7 mouse cellular contexts compared by ENCODE assay signal in genomic region chr11:68579462-68579881, GRCm38 (mm10). TPM values are rescaled to one million over a fixed set of nuclear protein-coding genes. Genes with fewer than 3 reads are reported as not detected.
DNase-seq lines count a peak whose midpoint lies in the region; ATAC-seq lines count a peak whose summit lies in the region.

No protein-coding gene starts in this region.

- WGBS in embryonic facial prominence, embryonic 10.5 days: 24% methylated on average over 9 of the region's 9 CpGs
- 22% methylated on average over 9 of the region's 9 CpGs for whole genome bisulfite sequencing in hindbrain, embryonic 15.5 days
- 35% methylated on average over 9 of the region's 9 CpGs for WGBS in midbrain, embryonic 11.5 days

- peak overlapping the region; percentile 26 for H3K4me2 ChIP-seq in hindbrain, embryonic 15.5 days
- H3K4me2 ChIP-seq in midbrain, embryonic 11.5 days: no peak overlapping the region

- H3K9ac ChIP-seq in hindbrain, embryonic 15.5 days: no peak overlapping the region
- H3K9ac ChIP-seq in midbrain, embryonic 11.5 days (ENCODE audit: low read length): peak overlapping the region; percentile 6; the same call in 1 of the 2 replicates

- peak overlapping the region; percentile 59 for H3K27ac ChIP-seq in embryonic facial prominence, embryonic 10.5 days (replicated peaks)
- H3K27ac ChIP-seq in hindbrain, embryonic 15.5 days (replicated peaks): peak overlapping the region; percentile 74
- no peak overlapping the region for H3K27ac ChIP-seq in midbrain, embryonic 11.5 days (ENCODE audit: low read depth, low read length)

- no peak overlapping the region for H3K4me3 ChIP-seq in embryonic facial prominence, embryonic 10.5 days
- H3K4me3 ChIP-seq in hindbrain, embryonic 15.5 days: no peak overlapping the region
- H3K4me3 ChIP-seq in midbrain, embryonic 11.5 days (ENCODE audit: low read depth, low read length): no peak overlapping the region

- H3K27me3 ChIP-seq in embryonic facial prominence, embryonic 10.5 days (replicated peaks; ENCODE audit: low read depth, poor library complexity, severe bottlenecking): no peaks in the 10 kb centered on the region
- H3K27me3 ChIP-seq in hindbrain, embryonic 15.5 days: no peaks in the 10 kb centered on the region
- no peaks in the 10 kb centered on the region for H3K27me3 ChIP-seq in midbrain, embryonic 11.5 days (ENCODE audit: control insufficient read depth, insufficient read depth, low read length)

- DNase-seq in urinary bladder, postnatal 14 days (ENCODE audit: low spot score): peak; percentile 31
- DNase-seq in urinary bladder, postnatal 36 days (ENCODE audit: low spot score in 2 of 2): no peak
- DNase-seq in embryonic facial prominence, embryonic 10.5 days (ENCODE audit: low spot score): peak; percentile 58
- DNase-seq in midbrain, embryonic 11.5 days (ENCODE audit: low spot score, missing footprints): peak; percentile 87
- no peak for DNase-seq in thymus, postnatal 10 days (ENCODE audit: low spot score in 2 of 2)
- no peak for DNase-seq in adrenal gland, adult 2 months

- H3K36me3 ChIP-seq in embryonic facial prominence, embryonic 10.5 days (replicated peaks): no peaks in the 10 kb centered on the region
- H3K36me3 ChIP-seq in hindbrain, embryonic 15.5 days: no peaks in the 10 kb centered on the region
- H3K36me3 ChIP-seq in midbrain, embryonic 11.5 days (ENCODE audit: control insufficient read depth, insufficient read depth, low read length): no peaks in the 10 kb centered on the region

- H3K9me3 ChIP-seq in embryonic facial prominence, embryonic 10.5 days: no peaks in the 10 kb centered on the region
- H3K9me3 ChIP-seq in hindbrain, embryonic 15.5 days: no peaks in the 10 kb centered on the region
- no peaks in the 10 kb centered on the region for H3K9me3 ChIP-seq in midbrain, embryonic 11.5 days (ENCODE audit: control insufficient read depth, low read length)

- peaks cover 20% of the 10 kb centered on the region for H3K4me1 ChIP-seq in embryonic facial prominence, embryonic 10.5 days
- H3K4me1 ChIP-seq in hindbrain, embryonic 15.5 days (replicated peaks): peaks cover 27% of the 10 kb centered on the region
- peaks cover 9% of the 10 kb centered on the region for H3K4me1 ChIP-seq in midbrain, embryonic 11.5 days (ENCODE audit: control insufficient read depth, insufficient read depth, low read length)

- ATAC-seq in hindbrain, embryonic 15.5 days (ENCODE audit: low FRiP score, low read depth): peak; percentile 80
- no peak for ATAC-seq in midbrain, embryonic 11.5 days (ENCODE audit: low FRiP score)

RNA-seq across cellular contexts. Expression of gene Ccdc42, which starts 7.3 kb away (rescaled TPM):
- polyA plus RNA-seq in embryonic facial prominence, embryonic 10.5 days (2016; fragmentation: Nextera tagmentation; extraction: Ambion mirVana): 0.55 and 0.68 TPM in 2 replicates
- 0.17 and 0.25 TPM in 2 replicates for polyA plus RNA-seq in hindbrain, embryonic 15.5 days (2015; fragmentation: Nextera tagmentation; extraction: Ambion mirVana)
- 0.92 and 1.5 TPM in 2 replicates for polyA plus RNA-seq in midbrain, embryonic 11.5 days (2014; fragmentation: Nextera tagmentation; extraction: Ambion mirVana)
- not detected for total RNA-seq in adrenal gland, adult 2 months (2021)
- polyA plus RNA-seq in adrenal gland, adult 2 months (2012; rRNA removed): not detected in 2 replicates

RNA-seq across cellular contexts. Expression of gene Mfsd6l, which starts 23.5 kb away (rescaled TPM):
- 0.39 and 0.50 TPM in 2 replicates for polyA plus RNA-seq in embryonic facial prominence, embryonic 10.5 days (2016; fragmentation: Nextera tagmentation; extraction: Ambion mirVana)
- polyA plus RNA-seq in hindbrain, embryonic 15.5 days (2015; fragmentation: Nextera tagmentation; extraction: Ambion mirVana): not detected in 2 replicates
- not detected in 2 replicates for polyA plus RNA-seq in midbrain, embryonic 11.5 days (2014; fragmentation: Nextera tagmentation; extraction: Ambion mirVana)
- under 1 TPM; 0.14 TPM for total RNA-seq in adrenal gland, adult 2 months (2021)
- 0.17 and 0.32 TPM in 2 replicates for polyA plus RNA-seq in adrenal gland, adult 2 months (2012; rRNA removed)

Comparison
In these comparisons a context has a peak if more than half of its experiments do, and no peak if none do; other contexts are left out.
1. DNase-seq: peak in urinary bladder, postnatal 14 days (single experiment), embryonic facial prominence, embryonic 10.5 days (single experiment) and midbrain, embryonic 11.5 days (single experiment); none in urinary bladder, postnatal 36 days (0 of 2), thymus, postnatal 10 days (0 of 2) and adrenal gland, adult 2 months (single experiment).